ENCODE assay signal across 9 mouse cellular contexts in the genomic region with DNA sequence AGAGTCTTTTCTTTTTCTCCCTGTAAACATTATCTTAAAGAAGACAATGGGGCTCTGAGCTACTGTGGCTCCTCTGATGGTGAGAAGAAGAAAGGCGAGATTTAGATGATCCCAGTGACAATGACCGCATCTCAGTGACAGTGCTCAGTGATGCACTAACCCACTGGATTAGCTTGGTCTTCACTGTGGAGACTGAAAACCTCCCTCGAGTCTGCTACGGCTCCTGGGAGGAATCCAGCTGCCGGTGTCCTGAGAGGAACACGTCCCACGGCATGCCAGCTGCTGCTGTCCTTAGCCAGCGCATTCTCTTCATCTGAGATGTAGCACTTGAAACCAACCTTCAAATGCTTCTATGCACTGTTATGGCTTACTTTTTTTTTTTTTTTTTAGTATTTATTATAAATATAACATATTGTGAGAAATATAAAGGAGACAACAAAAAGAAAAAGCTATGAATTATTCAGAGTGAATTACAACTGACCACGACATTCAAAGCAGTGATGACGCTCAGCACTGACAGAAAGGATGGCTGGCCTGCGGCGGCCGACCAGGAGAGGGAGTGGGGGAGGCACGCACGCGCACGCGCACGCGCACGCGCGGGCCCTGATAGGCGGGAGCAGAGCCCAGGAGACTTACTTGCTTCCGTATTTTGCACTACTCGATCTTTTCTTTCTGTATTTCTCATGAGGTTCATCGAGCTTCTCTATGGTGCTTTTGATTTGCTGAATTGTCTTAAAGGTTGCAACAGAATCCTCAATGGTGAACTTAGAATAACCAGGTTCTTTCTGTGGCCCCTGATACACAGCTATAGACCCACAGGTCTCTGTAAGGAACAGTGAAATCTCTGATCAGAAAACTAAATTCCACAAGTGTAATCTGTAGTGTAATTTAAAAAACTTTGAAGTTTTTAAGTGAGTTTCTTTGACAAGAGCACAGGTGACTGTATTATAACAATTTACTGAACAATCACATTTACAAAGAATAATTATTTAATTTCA. TPM values are rescaled to one million over a fixed set of nuclear protein-coding genes. Genes with fewer than 3 reads are reported as not detected.
DNase-seq lines count a peak whose midpoint lies in the region; ATAC-seq and TF ChIP-seq lines count a peak whose summit lies in the region.
"Had no signal": no experiment of that assay in that cellular context is flagged by ENCODE, and none has a peak within 500 bp of the region (broad histone marks: within the 10 kb centered on the region; RNA-seq: fewer than 3 reads in every experiment).

No protein-coding gene starts in this region.

- peak; percentile 83 for ATAC-seq in intestine, embryonic 14.5 days (replicated peaks; ENCODE audit: low FRiP score, low TSS enrichment, low read depth)
- ATAC-seq in midbrain, embryonic 15.5 days (replicated peaks), result peak; percentile 92

- peak overlapping the region; percentile 20; the same call in 1 of the 2 replicates for H3K4me2 ChIP-seq in intestine, embryonic 14.5 days (ENCODE audit: low read length)
- peak overlapping the region; percentile 44 for H3K4me2 ChIP-seq in midbrain, embryonic 15.5 days

- WGBS in intestine, embryonic 14.5 days, result 31% methylated on average over 27 of the region's 27 CpGs
- 55% methylated on average over 27 of the region's 27 CpGs for WGBS in liver, adult 2 months
- 21% methylated on average over 27 of the region's 27 CpGs for WGBS in midbrain, embryonic 15.5 days

- intact Hi-C loops in gastrocnemius, postnatal 36 days (cut with DNase I), result no loop called here

- no peaks in the 10 kb centered on the region for H3K4me1 ChIP-seq in intestine, embryonic 14.5 days (replicated peaks; ENCODE audit: control insufficient read depth, insufficient read depth, low read length)
- H3K4me1 ChIP-seq in liver, adult 2 months (ENCODE audit: control insufficient read depth, insufficient read depth, low read length), result no peaks in the 10 kb centered on the region
- peaks cover 6% of the 10 kb centered on the region; the same call in 1 of the 2 replicates for H3K4me1 ChIP-seq in midbrain, embryonic 15.5 days

- H3K36me3 ChIP-seq in intestine, embryonic 14.5 days (ENCODE audit: control insufficient read depth, insufficient read depth, low read length), result peaks cover 53% of the 10 kb centered on the region
- H3K36me3 ChIP-seq in liver, adult 2 months (ENCODE audit: control insufficient read depth, insufficient read depth, low read length), result peaks cover 5% of the 10 kb centered on the region
- H3K36me3 ChIP-seq in midbrain, embryonic 15.5 days (replicated peaks), result peaks cover 18% of the 10 kb centered on the region

- 0 out of 2 replicates have a peak overlapping the region, but pooled peaks have one; percentile 15 for H3K4me3 ChIP-seq in intestine, embryonic 14.5 days (ENCODE audit: low read depth, low read length)
- H3K4me3 ChIP-seq in liver, adult 2 months (ENCODE audit: insufficient read depth, low read depth, low read length), result peak overlapping the region; percentile 23; the same call in 1 of the 2 replicates
- H3K4me3 ChIP-seq in midbrain, embryonic 15.5 days, result peak overlapping the region; percentile 21; the same call in 1 of the 2 replicates

- no peak for TF ChIP-seq POLR2A in liver, adult 2 months (IDR thresholded peaks at IDR 0.05; ENCODE audit: extremely low read depth, insufficient read depth, low read length)

- H3K79me2 ChIP-seq in liver, adult 2 months (ENCODE audit: control insufficient read depth, insufficient read depth, low read length), result no peaks in the 10 kb centered on the region

- H3K9ac ChIP-seq in intestine, embryonic 14.5 days (ENCODE audit: low read length), result no peak overlapping the region
- no peak overlapping the region for H3K9ac ChIP-seq in liver, adult 2 months (ENCODE audit: low read depth, low read length)
- H3K9ac ChIP-seq in midbrain, embryonic 15.5 days, result peak overlapping the region; percentile 23

- no peaks in the 10 kb centered on the region for H3K9me3 ChIP-seq in intestine, embryonic 14.5 days (ENCODE audit: control insufficient read depth, low read length)
- no peaks in the 10 kb centered on the region for H3K9me3 ChIP-seq in midbrain, embryonic 15.5 days

- DNase-seq in ovary, adult 18-20 months (ENCODE audit: low spot score), result peak; percentile 23
- DNase-seq in ovary, postnatal 10 days (ENCODE audit: low spot score), result no peak
- DNase-seq in embryo, embryonic 10 days (ENCODE audit: low spot score), result peak; percentile 85
- peak; percentile 24 to 50 for DNase-seq in gastrocnemius, postnatal 36 days
- peak; percentile 72 for DNase-seq in intestine, embryonic 14.5 days (ENCODE audit: low spot score)
- DNase-seq in liver, adult 2 months (ENCODE audit: extremely low read depth, low read depth, low spot score), result peak; percentile 16
- peak; percentile 19 to 52 for DNase-seq in spleen, postnatal 14 days (ENCODE audit: low spot score in 2 of 2)

- peak; percentile 52 for TF ChIP-seq CTCF in liver, adult 2 months (IDR thresholded peaks at IDR 0.05; ENCODE audit: low read depth, low read length)

- H3K27me3 ChIP-seq in intestine, embryonic 14.5 days (replicated peaks; ENCODE audit: control insufficient read depth, insufficient read depth, low read length), result no peaks in the 10 kb centered on the region
- no peaks in the 10 kb centered on the region for H3K27me3 ChIP-seq in liver, adult 2 months (ENCODE audit: control insufficient read depth, insufficient read depth, low read length)
- no peaks in the 10 kb centered on the region for H3K27me3 ChIP-seq in midbrain, embryonic 15.5 days (replicated peaks)

- H3K27ac ChIP-seq in intestine, embryonic 14.5 days (ENCODE audit: low read depth), result no peak overlapping the region
- H3K27ac ChIP-seq in liver, adult 2 months (replicated peaks; ENCODE audit: insufficient read depth, low read depth, low read length), result no peak overlapping the region
- peak overlapping the region; percentile 76 for H3K27ac ChIP-seq in midbrain, embryonic 15.5 days

RNA-seq across cellular contexts. Expression of a gene that starts 18.9 kb away (rescaled TPM):
- under 1 TPM in 1 of 2 experiments, not detected in 1; 0.26 TPM for total RNA-seq in gastrocnemius, postnatal 36 days (2021)
- polyA plus RNA-seq in intestine, embryonic 14.5 days (2014; fragmentation: Nextera tagmentation; extraction: Ambion mirVana), result not detected in 2 replicates
- not detected in 2 replicates for total RNA-seq in liver, adult 2 months (2014; rRNA removed)
- polyA plus RNA-seq in liver, adult 2 months (2012; rRNA removed), result not detected in 2 replicates
- polyA plus RNA-seq in midbrain, embryonic 15.5 days (2015; fragmentation: Nextera tagmentation; extraction: Ambion mirVana), result 0.17 and 0.32 TPM in 2 replicates
- polyA plus RNA-seq: C2C12 had no signal
